Mouse (Mus musculus): ENCODE results near the gene Myh7.

- TF ChIP-seq CTCF (IDR thresholded peaks at IDR 0.05; ENCODE audit: low read depth) = no peak
- no peak for TF ChIP-seq EP300 (IDR thresholded peaks at IDR 0.05; ENCODE audit: low read depth)
Measured at GRCm38 (mm10) chr14:55023011-55023410, 28.6 kb upstream of the Myh7 start.

Measured in heart, postnatal 0 days (tissue).